Mouse (Mus musculus): ENCODE measurements around the gene Ror1.

Ror1 gene

DNA sequence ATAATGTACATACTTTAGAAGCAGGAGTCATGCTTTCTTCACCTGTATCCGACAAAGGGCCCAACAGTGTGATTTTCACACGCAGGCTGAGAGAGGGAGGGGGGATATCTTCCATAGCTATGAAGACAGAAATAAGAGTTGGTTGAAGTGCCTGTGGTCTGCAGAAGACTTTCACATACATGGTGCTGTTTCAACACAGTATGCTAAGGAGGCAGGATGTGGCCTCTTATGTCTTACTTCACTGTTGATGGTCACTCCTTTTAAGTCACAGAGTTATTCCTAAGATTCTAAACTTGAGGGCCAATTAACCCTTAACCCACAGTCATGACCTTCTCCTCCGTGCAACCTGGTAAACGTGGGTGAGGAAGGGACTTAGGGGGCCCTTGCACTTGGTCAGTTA, 286.2 kb downstream of the Ror1 start:
- no peak for DNase-seq (ENCODE audit: low read depth, low spot score)

DNA sequence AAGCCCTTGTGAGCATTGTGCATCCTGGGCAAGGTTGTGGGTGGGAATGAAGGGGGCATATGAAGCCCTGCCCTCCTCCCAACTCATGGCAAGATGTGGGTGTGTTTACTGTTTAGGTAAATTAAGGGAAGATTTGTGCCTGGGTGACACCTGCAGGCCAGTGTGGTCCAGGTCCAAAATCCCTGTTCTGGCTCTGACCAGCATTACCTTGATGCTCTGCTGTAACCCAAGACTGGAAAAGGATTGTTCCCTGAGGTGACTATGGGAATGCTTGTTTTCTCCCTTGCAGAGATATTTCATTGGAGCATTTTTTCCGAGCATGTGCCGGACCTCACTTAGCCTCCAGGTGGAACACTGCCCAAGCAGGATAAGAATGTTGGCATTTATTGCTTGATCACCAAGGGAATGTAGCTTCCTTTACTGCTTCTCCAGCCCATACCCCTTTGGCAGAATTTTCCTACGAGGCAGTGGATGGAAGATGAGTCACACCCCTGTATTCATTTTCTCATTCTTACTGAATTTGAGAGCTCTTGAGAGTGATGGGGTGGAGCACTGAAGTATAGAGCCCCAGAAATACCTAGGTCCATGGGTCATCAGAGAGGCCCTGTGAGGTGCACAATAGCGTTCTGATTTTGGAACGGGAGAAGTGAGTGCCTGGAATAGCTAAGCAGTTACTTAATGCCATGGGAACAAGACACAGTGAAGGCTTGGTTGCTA, 290.8 kb downstream of the Ror1 start:
- peak; percentile 67 for DNase-seq (ENCODE audit: low read depth, low spot score)

DNA sequence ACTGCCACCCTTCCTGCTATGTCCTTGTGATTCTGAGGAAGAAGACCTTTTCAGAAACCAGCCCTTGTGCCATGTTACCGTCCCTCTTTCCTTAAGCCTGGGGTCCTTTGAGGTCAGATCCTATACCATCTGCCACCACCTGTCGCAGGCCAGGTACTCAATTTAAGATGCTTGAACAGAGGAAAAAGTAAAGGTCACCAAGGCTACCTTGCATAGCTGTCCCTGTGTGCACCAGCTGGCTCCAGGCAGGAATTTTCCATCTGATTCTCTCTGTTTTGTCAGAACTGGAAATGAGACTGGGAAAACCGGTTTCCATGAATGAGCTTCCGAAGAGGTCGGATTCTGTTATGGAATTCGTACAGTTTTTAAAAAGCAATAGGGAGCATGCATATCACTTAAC, 294.8 kb downstream of the Ror1 start:
- DNase-seq (ENCODE audit: low read depth, low spot score) = peak; percentile 89

DNA sequence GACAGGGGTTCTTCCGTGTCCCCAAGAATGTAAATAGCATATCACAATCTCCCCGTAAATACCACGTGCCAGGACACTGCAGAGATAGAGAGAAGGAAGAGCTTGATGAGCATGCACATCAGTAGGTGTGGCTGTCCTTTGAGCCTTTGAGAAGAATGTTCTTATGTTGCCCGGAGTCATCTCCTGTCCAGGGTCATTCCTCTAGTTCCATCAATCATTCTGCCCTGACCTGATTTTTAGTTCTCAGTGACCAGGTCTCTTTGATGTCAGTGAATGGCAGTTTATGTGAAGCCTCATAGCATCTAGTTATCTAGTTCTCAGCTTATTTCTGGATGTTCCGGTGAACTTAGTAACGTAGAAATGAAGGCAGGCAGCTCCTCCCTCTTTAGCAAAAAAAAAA, 295.4 kb downstream of the Ror1 start:
- DNase-seq (ENCODE audit: low read depth, low spot score) = no peak

DNA sequence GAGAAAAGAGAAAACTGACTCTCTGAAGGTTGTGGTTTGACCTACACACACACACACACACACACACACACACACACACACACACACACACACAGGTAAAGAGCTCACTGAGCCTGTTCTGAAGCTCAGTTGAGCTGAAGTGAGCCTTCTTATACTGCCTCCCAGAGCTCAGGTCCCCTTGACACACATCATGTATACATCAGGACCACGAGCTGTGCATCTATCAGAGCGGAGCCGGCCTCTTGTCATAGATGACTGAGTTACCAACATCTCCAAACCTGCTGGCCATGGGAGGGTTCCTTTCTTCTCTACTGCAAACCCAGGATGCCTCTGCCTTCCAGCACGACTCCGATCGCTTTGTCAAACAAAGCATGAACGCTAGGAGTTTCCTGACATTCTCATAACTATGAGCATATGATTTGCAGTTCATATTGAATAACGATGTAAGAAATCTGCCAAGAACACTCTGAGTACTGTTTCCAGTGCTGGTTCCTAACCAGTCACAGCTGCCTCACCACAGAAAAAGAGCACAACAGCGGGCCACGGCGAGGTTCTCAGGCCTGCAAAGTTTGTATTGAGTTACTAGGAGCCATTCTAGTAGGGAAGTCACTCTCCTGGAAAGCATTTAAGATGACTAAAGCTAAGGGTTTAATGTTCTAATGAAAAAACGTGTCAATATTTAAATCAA, 297.9 kb downstream of the Ror1 start:
- no peak for DNase-seq (ENCODE audit: low read depth, low spot score)

DNA sequence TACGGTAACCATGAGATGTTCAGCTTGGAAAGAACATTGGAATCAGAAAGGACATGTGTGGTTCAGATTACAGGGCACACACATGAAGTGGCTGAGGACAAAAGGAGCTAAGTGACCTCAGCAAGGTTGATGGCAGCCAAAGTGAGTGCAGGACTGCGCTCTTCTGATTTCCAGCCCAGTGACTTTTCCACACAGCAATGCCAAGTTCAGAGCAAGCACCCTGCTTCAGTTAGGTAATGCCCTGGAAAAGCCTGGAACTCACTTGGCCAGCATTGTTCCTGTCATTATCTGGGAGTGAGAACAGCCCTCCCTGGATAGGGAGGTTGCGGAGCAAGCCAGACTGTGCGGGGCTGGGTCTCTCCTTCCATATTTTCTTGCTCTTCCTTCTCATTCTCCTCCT, 299.8 kb downstream of the Ror1 start:
- peak; percentile 54 for DNase-seq (ENCODE audit: low read depth, low spot score)

DNA sequence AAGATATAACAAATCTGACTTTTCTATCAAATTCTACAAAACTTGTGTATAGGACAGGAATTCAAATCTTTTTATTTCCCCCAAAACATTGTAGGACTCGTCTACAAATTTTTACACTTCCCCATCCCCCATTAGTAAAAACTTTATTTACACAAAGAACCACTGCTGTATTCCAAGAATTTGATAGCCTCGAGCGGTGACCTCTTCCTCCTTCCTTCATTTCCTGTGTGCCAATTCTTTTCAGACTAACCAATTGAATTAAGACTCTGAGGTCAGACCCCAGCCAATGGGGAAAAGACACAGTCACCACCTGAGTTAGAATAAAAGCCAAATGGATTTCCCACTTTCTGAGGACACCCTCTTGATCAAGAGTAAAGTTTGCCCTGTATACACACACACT, 302.5 kb downstream of the Ror1 start:
- DNase-seq (ENCODE audit: low read depth, low spot score) = no peak

DNA sequence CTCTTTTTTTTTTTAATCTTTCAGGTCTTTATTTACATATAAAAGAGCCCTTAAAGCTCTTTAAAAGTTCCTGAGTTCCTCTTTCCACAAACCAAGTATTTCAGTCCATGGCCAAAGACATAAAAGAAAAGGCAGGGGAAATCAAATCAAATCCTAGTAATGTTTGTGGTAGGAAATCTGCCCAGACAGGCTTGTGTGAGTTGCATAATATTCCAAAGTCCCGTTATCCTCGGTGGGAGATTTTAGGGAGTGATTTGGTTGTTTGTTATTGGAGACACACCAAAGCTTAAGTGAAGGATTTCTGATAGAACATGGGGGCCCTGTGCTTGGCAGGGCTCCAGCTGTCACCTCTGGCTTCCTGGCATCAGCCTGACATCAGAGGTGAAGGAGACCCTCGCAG, 305.5 kb downstream of the Ror1 start:
- DNase-seq (ENCODE audit: low read depth, low spot score) = no peak

DNA sequence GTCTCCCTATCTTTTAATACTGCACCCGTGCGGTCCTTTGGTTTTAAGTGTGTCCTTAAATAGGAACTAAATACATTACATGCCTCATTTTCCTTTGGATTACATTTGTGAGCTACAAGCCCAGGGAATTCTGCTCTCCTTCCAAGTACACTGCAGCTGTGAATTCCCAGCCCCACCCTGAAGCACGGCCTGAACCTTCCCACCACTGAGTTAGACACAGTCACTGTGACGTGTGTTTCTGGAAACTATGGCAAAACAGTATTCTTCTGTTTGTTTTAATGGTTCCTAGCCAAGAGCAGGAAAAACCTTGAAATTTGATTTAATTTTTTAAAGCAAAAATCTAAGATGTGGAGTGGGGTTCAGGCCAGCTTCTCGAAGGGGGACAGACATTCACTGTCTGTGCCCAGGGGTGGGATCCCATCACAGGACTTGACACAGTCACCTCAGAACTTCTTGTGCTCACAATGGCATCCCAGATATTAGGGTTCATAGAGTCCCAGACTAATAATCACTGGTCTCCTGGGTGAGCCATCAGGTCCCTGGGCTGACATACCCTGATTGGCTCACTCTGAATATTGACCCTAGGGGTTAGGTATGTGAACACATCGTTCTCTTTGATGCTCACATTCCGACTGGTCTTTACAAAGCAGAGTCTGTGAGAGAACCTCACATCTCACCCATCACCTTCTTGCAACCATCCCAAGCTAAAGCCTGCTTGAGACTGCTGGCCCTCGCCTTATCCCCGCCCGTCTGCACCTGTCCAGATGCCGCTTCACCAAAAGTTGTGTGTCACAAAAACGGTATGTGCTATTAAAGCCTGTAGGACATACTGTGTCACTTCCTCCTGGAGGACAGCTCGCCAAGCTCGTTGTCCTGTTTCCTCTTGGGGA, 306.2 kb downstream of the Ror1 start:
- DNase-seq (ENCODE audit: low read depth, low spot score) = no peak

DNA sequence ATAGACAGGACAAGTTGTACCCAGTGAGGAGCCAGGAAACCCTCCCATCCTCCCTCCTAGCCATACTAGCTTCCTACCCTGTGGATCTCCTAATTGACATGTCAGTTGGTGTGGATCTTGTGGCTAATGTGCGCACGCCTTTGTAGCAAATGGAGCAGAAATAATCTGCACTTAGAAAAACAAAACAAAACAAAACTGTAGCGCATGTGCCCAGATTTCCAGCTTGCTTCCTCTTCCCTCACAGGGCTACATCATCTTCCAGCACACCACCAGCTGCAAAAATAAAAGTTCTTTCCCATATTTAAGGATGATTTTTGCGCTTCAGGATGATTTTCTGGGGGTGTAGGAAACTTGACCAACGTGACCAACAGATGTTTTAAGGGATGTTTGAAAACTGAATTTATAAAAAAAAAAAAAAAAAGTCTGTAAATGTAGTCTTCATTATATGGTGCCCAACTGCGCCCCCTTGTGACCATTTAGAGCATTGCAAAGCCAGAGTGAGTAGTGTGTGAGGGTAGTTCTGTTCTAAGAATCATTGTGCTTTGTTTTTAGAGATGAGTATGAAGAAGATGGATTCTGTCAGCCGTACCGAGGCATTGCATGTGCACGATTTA, 311.8 kb downstream of the Ror1 start:
- peak; percentile 75 for DNase-seq (ENCODE audit: low read depth, low spot score)

DNA sequence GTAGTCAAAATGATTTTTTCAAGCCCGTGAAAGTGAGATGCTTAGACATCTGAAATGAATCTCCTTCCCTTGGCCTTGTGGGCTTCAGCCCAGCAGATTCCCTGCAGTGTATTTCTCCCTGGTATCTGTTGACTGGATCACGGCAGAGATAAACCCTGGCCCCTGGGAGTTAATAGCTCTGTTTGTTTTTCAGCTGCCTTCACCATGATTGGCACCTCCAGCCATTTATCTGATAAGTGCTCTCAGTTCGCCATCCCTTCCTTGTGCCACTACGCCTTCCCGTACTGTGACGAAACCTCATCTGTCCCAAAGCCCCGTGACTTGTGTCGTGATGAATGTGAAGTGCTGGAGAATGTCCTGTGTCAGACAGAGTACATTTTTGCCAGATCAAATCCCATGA, 313.9 kb downstream of the Ror1 start:
- no peak for DNase-seq (ENCODE audit: low read depth, low spot score)

DNA sequence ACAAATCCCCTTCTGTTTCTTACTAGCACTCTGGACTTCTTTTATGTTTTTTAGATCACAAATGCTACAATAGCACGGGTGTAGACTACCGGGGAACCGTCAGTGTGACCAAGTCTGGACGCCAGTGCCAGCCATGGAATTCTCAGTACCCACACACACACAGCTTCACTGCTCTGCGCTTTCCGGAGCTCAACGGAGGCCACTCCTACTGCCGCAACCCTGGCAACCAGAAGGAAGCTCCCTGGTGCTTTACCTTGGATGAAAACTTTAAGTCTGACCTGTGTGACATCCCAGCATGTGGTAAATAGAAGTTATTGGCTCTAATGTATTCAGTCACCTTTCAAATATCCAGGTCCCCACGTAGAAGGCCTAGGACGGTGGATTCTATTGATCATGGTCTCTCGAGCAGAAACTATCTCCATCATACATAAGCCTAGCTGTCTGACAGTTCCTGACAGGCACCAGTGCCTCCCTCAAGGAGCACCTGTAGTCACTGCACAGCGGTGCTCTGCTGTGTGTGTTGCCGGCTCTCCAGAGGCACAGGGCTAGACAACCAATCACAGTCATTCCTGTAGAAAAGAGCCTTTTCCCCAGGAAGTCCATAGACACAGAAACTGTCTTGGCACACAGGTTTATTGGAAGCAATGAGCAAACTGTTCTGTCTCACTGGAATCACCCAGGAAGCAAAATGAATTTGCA, 316.4 kb downstream of the Ror1 start:
- no peak for DNase-seq (ENCODE audit: low read depth, low spot score)

DNA sequence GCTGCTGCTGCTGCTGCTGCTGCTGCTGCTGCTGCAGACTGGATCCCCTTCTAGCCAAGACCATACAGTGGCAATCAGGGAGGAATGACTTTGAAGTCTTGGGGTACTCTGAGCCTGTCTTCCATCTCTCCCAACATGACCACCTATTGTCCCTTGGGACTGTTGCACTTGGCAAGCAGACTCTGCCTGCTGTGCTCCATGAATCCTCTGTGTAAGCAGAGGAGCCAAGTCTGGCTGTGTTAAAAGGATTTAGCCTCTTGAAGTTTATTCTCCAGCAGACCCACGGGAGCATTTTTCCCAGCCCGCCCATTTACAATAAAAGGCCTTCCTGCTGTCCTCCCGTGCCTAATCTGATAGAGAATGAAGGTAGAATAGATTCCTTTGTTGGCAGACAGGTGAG, 327.2 kb downstream of the Ror1 start:
- peak; percentile 29 for DNase-seq (ENCODE audit: low read depth, low spot score)

DNA sequence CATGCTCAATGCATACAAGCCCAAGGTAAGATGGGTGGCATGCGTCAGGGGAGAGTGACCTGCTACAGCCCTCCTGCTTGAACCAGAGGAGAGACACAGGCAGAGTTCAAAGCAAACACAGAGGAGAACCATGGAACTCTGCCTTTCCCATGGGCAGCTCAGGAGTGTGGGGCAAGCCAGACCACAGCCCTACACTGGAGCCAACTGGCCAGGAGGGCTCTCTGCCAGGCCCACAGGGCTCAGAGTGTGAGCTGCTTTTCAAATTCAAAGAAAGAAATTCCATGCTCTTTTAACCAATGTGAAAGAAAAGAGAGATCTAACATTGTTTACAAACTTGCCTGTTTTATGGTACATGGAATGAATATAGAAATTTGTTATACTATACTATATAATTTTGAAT, 330.5 kb downstream of the Ror1 start:
- no peak for DNase-seq (ENCODE audit: low read depth, low spot score)

DNA sequence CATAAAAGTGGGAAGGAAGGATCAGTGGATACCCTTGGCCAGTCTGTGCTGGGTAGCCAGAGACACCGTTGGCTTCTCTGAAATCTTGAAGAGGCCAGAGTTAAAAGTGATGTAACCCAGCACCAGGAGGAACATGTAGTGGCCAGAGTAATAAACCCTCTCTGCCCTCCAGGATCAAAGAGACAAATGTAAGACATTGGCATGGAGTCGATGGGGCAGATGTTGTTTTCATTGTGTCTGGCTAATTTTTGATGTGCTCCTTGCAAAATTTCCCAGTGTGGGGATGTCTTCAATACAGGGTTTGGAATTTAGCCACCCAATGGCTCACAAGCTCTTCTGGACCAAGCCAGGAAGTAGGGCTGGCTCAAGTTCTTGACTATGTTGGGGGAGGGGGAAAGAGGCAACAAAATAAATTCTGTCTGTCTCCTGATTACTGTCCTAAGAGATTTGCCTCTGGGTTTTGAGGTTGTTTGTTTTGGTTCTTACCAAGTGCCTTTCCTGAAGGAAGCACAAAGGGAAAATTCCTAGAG, 333.8 kb downstream of the Ror1 start:
- DNase-seq (ENCODE audit: low read depth, low spot score) = no peak

DNA sequence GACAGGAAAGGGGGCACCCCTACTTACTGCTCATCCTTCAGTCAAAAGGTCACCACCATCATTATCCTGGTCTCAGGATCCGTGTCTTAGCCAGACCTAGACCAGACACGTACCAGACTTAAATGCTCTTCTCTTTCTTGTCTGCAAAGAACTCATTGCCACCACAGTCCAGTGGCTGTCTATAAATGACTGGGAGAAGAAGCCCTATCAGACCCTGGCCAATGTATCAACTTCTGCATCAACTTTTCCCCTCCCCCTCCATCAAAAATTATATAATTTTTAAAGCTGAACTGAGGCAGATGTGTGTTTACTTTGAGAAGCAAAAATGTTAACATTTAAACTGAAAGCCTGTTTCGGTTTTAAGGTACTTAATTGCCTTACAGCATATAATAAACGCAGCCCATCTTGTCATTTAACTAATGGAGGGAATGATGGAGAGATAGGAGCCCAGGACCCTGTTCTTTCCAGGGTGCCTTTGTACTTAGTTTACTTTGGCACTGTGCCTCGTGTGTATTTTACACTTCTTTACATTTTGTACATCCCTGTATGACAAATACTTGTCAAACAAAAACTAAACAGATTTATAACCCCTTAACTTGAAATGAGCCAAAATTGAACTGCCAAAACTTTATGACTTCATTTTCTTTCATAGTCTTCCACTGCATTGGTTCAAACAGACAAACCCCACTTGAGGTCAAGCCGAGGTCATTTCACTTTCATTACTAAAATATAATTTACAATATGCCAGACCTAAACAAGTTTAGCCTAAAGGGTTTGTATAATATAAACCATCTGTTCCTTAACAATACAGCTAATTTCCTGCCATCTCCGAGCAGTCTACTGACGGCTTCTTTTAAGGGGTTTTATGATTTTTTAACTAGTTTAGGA, 339.9 kb downstream of the Ror1 start:
- DNase-seq (ENCODE audit: low read depth, low spot score) = no peak

DNA sequence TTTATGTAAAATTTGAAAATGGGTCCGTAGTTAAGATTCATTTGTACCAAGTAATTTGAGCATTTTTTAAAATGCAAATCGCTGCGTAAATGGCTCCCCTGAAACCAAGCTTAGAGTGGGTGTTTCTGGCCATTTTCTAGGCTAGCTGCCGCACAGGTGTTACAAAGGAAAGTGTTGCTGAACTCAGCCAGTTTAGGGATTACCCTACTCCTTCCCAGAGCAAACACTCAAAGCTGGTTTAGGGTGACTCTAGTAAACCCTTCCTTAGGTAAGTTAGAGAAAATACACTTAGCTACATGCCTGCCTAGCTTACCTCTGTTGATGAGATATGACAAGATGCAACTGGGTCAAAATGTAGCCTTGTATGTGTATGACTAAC, 340.6 kb downstream of the Ror1 start:
- no peak for DNase-seq (ENCODE audit: low read depth, low spot score)

DNA sequence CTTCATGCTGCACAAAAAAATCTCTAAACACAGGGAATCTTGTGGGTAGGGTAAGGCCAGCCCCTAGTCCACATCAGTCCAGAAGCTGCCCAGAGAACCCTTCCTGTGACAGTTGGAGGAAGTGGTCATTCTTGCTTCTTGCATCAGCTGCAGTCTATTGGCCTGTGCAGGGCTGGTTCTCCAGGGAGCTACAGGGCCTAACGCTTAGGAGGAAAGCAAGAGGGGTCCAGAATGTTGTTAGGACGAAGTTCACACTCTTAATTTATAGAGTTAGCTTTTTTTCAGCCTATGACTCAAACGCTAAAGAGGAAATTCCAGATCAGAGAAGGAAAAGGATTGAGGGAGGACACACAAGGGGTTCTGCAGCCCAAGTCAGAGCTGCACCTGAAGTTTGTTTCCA, 351.3 kb downstream of the Ror1 start:
- DNase-seq (ENCODE audit: low read depth, low spot score) = no peak

DNA sequence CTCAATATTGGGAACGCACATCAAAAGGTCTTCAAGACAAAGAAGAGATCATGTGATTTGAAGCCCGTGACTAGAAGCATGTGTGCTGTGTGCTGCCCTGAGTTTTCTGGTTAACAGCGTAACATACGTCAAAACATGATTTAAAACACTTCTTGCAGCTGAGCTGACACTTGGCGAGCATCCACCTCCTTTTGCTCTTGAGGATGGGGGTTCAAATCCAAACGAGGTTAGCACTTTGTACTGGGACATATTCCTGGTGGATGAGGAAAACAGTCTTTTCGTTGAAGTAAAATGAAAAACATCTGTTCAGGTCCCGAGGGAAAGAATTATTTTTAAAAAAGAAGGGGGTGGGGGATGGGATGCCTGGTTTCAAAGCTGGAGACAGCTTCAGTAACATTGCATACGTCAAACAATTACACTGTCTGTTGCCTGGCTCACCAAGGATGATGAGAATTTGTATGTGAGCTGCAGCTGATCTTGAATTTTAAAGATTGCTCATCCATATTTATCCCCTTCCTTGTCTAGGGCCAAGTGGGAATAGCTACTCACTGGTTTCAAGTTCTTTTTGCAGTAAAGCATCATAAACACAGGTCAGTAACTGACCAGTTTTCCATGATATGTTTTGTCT, 367.0 kb downstream of the Ror1 start:
- no peak for DNase-seq (ENCODE audit: low read depth, low spot score)

Measured in brain, adult 2 months (tissue).